Mouse (Mus musculus) left cerebral cortex, postnatal 14 days (tissue): ENCODE results near the gene March10. TPM values are rescaled to one million over a fixed set of nuclear protein-coding genes. Genes with fewer than 3 reads are reported as not detected.

Experiments used
- DNase-seq, 2 experiments: peaks; one replicate each; pipeline ENCODE4 v3.0.0; 2021 to 2022; ENCODE audit warnings: low spot score in 2 of 2, mixed read lengths in 1 of 2
- intact Hi-C: fragments of 180-260 bp; cut with DNase I; formaldehyde crosslinking; loops from one replicate; pipeline ENCODE4 v1.15.1; 2025
- total RNA-seq, 2 experiments: library from RNA; stranded (reverse); gene quantifications; 2 replicates each; pipeline ENCODE4 v1.2.3; 2021

The March10 gene
- total RNA-seq, 2 experiments from 2014 or later = 1.4 to 1.6 TPM

DNA sequence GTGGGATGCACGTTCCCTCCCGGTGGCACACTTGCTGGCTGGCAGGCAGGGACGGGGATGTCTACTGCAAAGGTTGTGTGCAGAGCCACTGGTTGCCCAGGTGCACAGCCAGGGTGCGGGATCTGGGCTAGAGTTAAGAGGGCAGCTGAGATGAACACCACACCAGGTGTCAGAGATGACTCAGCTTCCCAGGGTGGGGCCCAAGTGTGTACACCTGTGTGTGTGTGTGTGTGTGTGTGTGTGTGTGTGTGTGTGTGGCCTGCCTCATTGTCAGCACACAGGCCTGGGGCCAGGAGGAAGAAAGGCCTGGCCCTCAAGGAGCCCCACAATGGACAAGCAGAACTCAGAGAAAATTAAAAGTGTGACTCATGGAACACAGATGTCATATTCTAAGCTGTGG, 31.9 kb downstream of the March10 start:
- DNase-seq = no peak
- intact Hi-C loops = loop anchor here (5.0 kb wide), 1 partner anchor 73 kb away; no protein-coding TSS in a partner anchor

DNA sequence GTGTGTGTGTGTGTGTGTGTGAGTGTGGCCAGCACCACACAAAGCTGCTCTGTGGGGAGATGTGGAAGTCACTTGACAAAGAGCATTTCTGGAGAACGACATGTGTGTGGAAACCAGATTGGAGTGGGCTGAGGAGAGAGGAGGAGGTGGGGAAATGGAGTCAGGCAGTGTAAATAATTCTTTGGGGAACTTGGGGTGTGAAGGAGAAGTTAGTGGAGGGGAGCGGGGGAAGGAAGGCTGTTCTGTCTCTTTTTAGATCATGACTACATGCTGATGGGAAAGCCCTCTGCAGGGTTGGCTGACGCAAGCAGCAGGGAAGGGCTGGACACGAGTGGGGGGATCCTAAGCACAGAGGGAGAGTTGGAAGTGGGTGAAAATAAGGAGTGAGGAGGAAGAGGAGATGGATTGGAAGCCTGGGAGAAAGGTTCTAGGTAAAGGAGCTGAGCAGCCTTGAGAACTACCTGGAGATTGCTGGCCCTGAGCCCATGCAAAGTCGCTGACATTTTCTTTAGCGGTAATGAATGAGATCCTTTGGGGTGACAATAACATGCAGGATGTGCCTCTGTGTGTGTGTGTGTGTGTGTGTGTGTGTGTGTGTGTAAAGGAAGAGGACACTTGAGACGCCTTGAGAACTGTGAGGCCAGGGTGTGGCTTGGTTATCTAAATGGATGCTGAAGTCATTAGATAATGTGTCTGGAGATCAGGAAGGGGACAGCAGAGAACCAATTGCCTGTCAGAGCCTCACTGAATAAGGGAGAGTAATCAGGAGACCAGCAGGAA, 35.7 kb downstream of the March10 start:
- intact Hi-C loops = loop anchor here (1.0 to 5.0 kb wide), 2 partner anchors 36 to 76 kb away; no protein-coding TSS in a partner anchor
- DNase-seq = peak; percentile 77 to 91

DNA sequence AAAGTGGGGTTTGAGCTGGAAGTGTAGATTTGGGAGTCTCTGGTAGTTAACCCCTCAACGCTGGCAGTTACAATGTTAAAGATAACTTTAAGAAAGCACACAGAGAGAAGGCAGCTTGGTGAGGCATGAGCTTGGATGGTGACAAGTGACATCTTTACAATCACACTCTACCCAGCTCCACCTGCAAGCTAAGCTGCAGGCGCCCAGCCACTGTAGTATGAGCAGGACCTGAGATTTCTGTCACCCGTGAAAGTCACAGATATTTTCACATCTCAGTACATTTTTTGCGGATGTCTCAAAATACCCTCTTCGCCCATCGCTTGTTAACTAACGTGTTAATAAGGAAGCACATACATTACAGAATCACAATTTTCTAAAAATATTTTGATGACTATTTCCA, 36.6 kb downstream of the March10 start:
- peak; percentile 45 to 53 for DNase-seq
- intact Hi-C loops = loop anchor here (1.0 to 5.0 kb wide), 2 partner anchors 35 to 77 kb away; no protein-coding TSS in a partner anchor

DNA sequence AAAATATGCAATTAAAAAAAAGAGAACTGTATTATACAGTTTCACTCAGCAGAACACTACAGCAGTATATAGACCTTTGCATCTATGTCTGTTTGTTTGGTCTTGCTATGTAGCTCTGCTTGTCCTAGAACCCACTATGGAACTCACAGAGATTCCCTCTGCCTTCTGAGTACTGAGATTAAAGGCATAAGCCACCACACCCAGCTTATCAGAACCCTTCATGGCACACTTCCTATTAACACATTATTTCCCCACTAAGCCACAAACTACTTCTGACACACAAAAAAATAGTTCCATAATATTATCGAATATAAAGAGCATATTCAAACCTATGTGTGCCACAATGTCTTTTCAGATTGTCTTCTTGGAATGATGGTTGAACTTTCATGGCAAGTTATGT, 42.5 kb downstream of the March10 start:
- intact Hi-C loops = no loop called here
- DNase-seq = no peak

DNA sequence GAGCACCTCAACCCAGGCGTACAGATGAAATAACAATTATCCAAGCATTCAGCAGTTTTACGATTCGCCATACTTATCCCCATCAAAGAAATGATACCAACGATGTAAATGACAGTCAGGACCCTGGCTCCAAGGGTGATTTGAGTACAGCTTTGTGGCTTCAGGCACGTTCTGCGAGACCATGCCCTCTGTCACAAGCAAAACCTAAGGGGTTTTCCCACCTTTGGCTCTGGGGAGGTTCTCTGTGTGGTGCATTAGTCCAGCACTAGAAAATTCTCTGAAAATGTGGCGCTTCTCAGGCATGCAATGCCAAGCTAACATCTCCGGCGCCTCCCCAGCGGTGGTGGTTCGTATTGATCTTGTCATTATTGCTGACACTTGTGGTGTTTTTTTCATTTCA, 47.1 kb downstream of the March10 start:
- DNase-seq = no peak
- intact Hi-C loops = no loop called here

DNA sequence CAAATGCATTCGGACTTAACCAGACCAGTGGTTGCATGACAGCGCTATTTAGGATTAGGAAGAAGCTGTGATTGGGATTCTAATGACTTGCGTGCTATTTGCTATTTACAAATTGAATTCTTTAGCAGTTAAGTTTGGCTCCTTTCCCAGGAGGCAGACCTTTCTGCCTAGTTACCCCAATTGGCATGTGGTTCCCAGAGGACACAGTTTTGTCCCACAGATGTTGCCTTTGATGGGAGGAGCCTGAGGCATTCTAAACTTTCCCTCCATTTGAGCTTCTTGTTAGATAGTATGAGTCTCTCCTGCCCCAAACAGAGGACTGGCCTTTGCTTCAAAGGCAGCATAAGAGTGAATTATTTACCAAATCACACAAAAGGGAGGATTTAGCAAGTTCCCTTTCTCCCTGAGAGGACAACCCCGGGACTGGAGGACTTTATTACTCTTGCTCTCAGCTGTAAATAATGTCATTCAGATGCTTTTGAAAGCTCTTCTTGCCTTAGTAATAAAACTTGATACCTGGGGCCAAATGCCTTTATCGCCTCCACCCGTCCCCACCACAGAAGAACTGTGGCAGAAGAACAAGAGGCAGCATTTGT, 48.6 kb downstream of the March10 start:
- intact Hi-C loops = no loop called here
- DNase-seq = no peak

DNA sequence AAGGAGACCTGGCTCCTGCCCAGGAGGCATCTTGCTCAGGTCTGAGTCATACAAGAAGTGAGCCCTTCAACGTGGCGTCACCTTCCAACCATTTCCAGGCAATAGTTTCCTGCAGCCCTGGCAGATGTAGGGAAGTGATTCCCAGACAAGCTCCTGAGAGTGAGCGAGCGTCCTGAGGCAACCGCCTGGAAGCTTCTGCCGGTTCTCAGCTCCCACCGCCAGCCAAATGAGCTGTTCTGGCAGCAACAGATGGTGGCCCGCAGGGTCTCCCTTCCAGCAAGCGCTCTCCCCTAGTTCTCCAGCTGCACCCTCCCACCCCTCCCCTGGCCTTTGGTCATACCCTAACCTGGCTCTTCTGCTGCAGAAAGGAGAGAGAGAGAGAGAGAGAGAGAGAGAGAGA, 54.2 kb downstream of the March10 start:
- peak; percentile 33 for DNase-seq

DNA sequence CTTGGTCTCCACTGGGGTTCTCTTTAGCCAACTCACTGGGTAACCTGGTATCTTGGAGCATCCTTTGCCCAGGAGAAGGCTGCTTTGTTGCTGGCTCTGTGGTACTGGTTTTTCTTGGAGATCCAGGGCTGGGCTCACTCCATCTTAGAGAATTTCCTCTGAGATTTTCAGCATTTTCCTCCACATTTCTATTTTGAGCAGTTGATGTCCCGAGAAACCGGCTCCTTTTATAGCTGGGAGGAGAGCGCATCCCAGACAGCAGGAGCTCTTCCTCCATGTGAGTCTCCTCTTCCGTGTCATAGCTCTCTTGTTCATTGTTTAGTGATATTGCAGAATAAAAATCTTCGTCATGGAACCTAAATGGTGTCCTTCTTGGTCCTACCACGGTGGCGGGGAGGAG, 66.2 kb downstream of the March10 start:
- peak in 1 of 2 experiments; percentile 37 for DNase-seq
- intact Hi-C loops = no loop called here

More for the DNA sequence above, 54.2 kb downstream of the March10 start:
- intact Hi-C loops = no loop called here

DNA sequence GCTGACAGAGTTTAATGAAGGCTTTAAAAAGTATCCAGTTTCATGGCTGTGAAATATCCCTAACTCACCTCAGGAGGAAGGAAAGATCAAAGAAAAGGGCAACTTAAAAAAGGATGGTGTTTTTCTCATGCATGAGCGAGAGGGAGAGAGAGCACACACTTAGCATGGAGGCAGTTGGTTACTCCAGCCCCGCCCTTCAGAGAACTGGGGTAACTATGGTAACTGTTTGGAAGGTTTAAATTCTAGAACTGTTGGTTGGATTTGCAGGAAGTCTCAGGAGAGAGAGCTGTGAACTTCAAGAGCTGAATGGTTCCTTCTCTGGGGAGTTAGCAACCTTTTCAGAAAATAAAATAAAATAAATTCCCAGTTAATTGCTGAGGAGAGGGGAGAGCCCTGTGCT, 67.9 kb downstream of the March10 start:
- peak; percentile 58 to 74 for DNase-seq
- intact Hi-C loops = no loop called here

DNA sequence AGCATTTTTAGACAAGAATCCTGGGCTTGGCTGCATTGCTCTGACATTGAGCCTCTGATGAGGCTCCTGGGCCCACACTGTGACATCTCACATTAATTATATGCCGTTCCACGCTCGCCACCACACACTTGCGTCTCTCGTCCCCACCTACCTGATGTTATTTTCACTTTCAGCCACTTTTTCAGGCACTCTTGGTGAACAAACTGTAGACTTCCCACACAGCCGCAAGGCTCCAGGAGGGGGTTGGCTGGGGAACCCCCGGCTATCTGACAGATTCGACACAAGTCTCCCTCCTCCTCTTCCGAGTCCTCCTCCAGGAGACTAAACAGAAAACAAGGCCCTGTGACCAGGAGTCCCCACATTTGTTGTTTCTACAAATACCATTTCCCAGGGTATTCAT, 71.3 kb downstream of the March10 start:
- intact Hi-C loops = loop anchor here (1.0 kb wide), 1 partner anchor 35 kb away; no protein-coding TSS in a partner anchor
- peak; percentile 46 to 57 for DNase-seq

DNA sequence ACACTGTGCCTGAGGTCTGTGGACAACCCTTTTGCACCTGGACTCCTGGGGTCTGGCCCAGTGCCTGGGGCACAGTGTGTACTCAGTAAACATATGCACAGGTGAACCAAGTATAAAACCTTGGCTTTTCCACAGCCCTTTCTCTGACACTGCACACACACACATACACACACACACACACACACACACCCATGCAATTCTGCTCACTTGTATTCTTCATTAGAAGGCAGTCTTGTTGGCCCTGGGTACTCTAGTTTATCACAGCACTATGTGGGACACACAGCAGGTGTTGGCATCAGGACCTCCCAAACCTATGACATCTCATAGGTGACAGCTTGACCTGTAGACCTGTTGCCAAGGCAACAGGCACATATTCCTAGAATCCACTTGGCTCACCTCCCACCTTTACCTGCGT, 80.7 kb downstream of the March10 start:
- no peak for DNase-seq
- intact Hi-C loops = no loop called here

DNA sequence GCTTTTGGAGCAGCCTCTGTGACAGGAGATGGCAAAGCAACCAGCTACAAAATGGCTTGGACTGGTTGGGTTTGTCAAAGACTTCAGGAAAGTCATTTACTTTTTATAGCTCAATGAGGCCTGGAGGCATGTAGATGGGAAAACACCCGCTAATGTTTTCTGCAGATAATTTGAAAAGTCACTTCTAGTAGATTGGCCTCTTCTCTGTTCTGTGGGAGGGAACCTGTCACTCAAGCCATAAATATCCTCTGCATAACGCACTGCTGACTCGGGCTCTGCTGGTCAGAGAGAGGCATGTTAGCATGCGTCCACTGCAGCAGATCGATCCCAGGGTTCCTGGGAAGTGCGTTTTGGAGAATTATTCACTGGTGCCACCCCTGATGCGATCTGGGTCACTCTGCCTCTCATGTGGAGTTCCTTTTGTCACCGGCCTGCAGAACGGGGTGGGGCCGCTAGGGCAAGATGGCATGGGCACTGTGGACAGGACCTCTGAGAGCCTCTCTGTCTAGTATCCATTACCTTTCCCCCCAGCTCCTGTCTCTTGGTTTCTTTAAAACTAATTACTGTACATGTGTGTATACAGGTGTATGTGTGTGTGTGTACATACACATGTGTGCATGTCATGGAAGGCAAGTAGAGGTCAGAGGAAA, 81.9 kb downstream of the March10 start:
- no peak for DNase-seq
- intact Hi-C loops = no loop called here

DNA sequence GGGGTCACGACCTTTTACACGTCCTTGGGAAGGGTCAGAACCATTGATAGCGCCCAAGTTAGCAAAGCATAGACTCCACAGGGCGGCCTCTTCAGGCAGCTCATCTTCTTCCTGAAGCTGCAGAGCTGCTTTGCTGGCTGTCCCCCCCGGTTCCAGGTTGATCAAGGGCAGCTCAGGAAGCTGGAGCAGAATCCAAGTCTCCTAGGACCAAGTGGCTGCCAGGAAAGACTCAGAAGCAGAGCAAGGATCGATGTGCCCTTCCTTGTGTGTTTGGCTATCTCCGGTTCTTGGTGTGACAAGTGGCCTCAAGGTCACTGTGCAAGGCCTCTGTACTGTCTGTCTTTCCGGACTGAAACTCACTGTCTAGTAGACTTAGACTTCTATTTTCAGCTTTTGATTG, 82.7 kb downstream of the March10 start:
- no peak for DNase-seq

DNA sequence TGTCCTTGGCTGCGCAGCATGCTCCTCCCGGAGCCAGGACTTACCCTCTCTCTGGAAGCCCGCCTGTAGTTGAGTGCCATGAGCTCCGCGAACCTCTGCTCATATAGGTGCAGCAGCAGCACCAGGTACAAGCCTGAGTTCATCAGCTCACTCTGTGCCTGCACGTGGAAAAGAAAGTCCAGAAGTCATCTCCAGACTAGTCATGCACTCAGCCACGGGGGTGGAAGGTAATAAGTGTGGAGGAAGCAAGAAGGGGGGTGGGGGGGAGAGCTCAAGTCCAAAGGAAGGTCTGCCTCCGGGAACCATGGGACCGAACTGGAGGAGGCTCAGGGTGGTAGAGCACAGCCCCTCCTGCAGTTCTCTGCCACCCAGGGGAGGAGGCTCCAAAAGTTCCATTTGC, 84.7 kb downstream of the March10 start:
- intact Hi-C loops = no loop called here
- DNase-seq = no peak

More for the DNA sequence above, 82.7 kb downstream of the March10 start:
- intact Hi-C loops = no loop called here

DNA sequence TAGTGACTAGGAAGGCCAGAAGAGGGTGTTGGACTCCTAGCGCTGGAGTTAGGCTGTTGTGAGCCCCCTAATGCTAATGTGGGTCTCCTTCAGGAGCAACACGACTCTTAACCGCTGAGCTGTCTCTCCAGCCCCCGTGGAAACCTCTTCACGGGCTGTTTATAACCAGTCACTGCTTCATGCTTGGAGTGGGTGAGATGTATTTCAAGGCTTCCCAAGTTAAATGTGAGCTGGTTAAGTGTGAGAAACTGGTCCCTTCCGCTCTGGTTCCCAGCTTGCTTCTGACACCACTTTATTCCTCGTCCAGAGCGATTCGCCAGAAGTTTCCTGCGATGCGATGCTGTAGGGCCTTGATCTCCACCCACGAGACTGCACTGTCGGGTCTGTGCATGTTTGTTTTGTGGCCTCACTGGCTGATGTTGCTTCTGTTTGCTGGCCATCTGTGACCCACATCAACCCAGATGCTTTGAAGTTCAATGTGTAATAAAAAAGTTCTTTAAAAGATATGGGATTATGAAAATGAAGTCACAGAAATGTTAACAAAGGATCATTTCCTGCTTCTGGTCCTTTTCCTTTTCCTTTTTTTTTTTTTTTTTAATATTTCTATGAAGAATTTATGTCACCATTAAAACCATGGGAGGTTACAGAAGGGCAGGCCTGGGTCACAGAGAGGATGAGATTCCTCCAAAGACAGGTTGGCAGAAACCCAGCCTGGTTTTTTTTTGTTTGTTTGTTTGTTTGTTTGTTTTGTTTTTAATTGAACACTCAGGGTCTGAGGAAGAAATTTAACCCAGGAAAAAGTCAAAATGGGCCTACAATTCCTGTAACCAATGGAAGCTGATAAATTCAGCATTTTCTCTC, 86.8 kb downstream of the March10 start:
- no peak for DNase-seq
- intact Hi-C loops = loop anchor here (10.0 kb wide), 2 partner anchors 115 to 465 kb away; no protein-coding TSS in a partner anchor

DNA sequence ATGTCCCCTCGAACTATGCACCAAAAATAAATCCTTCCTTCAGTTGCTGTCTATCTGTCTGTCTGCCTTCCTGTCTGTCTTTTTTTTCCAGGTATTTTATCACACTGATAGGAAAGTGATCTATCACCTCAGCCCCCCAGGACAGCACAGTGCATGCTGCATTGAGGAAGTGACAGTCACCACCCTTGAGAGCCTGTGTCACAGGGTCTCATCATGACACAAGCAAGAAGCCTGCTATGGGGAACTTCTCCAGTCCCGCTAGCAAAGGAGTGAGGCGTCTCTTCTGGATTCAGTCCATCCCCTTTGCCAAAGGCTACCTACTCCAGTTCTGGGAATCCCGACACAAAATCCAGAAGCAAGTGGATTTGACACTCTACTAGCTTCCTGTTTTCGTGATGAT, 87.7 kb downstream of the March10 start:
- intact Hi-C loops = loop anchor here (10.0 kb wide), 2 partner anchors 116 to 466 kb away; no protein-coding TSS in a partner anchor
- no peak for DNase-seq

DNA sequence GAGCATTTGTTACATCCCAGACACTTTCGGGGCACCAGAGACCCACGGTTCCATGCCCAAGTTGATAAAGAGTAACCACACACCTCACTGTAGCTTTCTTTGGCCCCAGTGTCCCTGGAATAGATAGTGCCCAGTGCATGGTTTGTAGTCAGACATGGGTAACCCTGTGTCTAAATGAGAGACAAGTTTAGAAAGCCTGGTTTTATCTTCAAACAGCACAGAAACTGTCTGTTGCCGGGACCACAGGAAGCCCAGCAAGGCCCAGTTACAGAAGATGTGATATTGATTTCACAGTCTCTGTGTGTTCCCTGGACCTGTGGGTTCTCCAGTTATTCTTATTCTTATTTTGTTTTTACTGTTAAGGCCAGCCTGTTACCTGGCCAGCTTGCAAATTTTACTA, 89.4 kb downstream of the March10 start:
- intact Hi-C loops = loop anchor here (10.0 kb wide), 2 partner anchors 118 to 468 kb away; no protein-coding TSS in a partner anchor
- DNase-seq = no peak

DNA sequence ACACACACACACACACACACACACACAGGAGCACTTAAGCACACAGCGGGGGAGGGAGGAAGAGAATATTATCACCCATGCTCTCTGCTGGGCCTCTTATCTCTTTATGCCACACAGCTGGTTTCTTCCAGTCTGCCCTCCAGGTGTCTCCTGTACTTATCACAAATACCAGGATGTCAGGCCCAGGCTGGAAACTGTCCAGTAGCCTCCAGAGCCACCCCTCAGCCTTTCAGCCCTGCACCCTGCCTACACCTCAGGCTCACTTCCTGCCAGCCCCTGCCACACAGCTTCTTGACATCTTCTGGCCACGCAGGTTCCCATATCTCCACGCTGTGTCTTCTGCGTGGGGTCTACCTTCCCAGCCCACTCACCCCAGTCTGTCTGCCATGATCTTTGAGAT, 90.5 kb downstream of the March10 start:
- no peak for DNase-seq
- intact Hi-C loops = loop anchor here (10.0 kb wide), 2 partner anchors 119 to 469 kb away; no protein-coding TSS in a partner anchor

DNA sequence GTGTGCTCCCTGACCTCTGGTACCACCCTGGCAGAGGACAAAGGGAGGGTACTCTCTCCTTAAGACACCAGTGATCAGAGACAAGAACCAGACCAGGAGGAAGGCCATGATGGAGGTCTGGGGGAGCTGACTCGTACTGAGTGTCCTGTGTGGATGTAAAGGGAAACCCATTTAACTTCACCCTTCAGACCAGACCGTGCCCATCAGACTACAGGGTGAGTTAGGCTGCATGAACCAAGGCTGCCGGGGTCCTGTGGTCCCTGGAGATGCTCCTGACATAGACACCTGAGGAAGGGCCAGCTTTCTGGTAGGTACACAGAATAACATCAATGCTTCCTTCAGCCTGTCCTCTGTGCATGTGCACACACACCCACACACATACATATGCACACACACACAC, 90.9 kb downstream of the March10 start:
- no peak for DNase-seq
- intact Hi-C loops = loop anchor here (10.0 kb wide), 2 partner anchors 119 to 469 kb away; no protein-coding TSS in a partner anchor
